Mouse (Mus musculus) frontal cortex, postnatal 36 days (tissue): Measurements from ENCODE around the gene Klhl7.
"Not testable (repeated sequence)": the region's sequence is repeated elsewhere in the genome, so short reads cannot be mapped to it uniquely, and the experiment has no call there.

Source experiments
- DNase-seq, 2 experiments: peaks; one replicate each; pipeline ENCODE4 v3.0.0; 2022; ENCODE audit warnings: low spot score in 2 of 2

Klhl7 gene

DNA sequence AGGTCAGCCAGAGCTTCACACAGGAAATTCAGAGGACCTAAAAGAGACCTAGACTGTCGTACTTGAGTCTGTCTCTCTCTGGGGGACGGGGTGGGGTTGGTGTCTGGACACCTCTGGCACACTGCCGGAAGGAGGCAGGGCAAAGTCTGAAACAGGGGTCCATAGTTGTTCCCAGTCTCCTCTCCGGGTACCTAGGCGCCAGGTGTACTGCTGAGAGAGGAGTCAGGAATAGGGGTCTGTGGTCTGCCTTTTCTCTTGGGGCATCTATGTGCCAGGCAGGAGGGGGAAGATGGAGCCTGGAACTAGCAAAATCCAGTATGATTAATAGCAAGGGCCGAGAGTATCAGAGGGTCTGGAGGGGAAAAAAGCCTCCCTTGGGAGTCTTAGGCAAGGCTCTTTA lies 5.0 kb upstream of the Klhl7 start:
- no peak for DNase-seq

DNA sequence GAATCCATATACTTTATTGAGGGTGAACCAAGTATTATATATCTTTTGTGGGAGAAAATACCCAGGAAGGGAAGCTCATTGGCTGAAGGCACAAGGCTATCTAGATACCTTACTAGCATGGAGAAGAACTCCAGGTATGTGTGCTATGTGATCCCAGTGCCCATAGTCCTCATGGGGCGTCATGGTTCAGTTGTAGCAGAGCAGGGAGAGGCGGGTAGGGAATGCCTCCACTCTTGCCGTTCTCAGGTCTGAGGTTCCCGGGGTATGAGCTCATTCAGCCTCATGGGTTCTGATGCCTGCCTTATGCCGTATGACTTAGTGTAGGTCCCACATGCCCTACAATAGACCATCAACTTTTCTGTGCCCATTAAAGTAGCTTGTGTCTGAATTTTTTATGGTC lies 4.5 kb upstream of the Klhl7 start:
- DNase-seq = no peak

- DNase-seq = peak; percentile 43 to 52
Observed at GRCm38 (mm10) chr5:24100810-24101311, 456 bp downstream of the Klhl7 start.

DNA sequence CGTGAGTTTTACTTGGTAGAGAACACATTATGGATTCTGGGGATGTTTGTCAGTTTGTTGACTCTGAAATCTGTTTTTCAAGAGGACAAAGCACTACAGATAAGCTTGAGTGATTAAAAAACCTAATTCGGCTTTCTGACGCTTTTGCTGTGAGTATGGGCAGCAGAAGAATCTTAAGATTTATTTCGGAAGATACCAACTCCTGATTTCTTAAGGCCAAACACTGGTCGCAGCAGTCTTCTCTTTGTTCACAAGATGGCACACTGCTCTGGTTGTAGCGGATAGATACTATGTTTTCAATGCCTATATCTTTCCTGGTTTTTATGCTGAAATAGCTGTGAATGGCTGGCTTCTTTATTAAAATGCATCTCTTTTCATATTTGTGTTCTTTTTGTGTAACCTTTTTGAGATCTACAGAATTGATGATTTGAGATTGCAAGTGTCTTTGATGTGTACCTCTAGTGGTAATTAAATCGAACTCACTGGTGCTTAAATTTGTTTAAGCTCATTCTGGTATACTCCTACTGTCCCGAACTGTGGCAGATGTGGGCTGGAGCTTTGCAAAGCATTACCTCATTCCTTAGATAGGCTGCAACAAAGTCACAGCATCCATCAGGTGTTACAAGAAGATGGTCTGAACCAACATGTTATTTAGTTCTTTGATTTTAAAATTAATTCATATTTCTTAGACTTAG lies 1.2 kb downstream of the Klhl7 start:
- DNase-seq = peak in 1 of 2 experiments; percentile 40

- DNase-seq = not testable (repeated sequence)
Observed at GRCm38 (mm10) chr5:24103235-24103634, 2.8 kb downstream of the Klhl7 start.

- no peak for DNase-seq
Observed at GRCm38 (mm10) chr5:24103841-24104240, 3.4 kb downstream of the Klhl7 start.

DNA sequence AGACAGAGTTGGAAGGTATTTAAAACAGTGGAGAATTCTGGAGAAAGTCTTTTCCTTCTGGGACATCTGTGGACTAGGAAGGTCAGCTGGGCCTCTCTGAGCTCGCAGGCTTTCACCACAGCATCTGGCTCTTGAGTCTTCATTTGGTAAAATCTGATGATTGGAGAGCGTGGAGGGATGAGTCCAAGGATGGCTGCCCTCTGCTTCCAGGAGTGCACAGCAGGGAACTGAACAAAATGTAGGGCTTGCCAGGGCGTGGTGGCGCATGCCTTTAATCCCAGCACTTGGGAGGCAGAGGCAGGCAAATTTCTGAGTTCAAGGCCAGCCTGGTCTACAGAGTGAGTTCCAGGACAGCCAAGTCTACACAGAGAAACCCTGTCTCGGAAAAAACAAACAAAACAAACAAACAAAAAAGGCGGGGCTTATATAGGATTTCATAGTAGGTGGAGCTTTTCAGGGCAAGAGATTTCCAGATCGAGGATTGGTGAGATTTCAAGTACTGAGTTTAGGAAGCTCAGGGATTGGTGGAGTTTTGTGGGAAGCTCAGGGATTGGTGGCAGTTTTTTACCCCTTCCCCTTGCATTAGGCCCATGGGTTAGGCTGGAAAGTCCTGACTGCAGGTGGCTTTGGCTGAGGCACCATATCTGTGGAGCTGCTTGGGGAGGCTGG lies 6.8 kb downstream of the Klhl7 start:
- DNase-seq = no peak

DNA sequence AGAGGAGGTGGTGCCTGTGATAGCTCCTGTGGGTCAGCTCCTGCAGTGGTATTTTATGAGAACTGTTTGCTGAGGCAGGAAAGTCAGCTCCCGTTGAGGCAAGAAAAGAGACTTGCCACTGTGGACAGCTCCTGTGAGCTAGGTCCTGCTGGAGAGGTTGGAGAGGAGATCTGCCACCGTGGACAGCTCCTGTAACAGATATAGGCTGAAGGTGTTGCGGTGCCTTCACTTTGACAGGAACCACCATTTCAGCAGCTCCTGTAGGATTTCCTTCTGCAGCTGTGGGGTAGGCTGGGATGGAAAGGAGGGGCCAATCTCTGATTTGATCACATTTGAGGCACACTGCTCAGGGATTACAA lies 7.3 kb downstream of the Klhl7 start:
- DNase-seq = no peak

- DNase-seq = no peak
Observed at GRCm38 (mm10) chr5:24110068-24110467, 9.7 kb downstream of the Klhl7 start.

DNA sequence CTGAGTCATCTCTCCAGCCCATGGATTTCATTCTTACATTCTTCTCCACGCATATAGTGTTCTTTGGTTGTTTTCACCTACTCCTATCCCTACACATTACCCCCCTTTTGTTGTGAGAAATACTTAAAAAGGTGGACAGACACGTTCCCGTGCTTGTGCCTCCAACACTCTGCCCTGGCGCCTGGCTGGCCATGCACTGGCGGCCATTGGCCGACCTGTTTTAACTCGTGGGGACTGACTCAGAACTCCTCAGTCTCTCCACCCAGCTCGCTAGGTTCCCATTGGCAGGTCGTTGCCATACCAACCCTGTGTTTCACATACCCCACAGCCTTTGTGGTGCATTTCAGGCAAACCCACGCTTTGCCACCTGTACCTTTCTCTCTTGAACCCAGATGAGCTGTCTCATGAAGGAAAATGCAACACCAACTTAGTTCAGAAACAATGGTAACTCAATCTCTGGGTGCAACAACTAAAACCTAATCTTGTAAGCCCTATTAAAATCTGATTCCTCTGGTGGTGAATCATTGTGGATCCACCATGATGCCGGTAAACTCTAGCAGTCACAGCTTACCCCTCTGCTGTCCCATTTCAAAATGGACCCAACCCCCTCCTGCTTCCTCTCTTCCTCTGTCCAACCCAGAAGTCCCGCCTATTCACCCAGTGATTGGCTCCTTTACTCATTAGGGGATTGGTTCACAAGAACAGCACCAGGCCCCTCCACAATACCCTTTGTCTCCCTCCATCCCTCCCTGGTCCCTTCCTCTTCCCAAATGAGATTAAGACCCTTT lies 11.9 kb downstream of the Klhl7 start:
- DNase-seq = no peak

DNA sequence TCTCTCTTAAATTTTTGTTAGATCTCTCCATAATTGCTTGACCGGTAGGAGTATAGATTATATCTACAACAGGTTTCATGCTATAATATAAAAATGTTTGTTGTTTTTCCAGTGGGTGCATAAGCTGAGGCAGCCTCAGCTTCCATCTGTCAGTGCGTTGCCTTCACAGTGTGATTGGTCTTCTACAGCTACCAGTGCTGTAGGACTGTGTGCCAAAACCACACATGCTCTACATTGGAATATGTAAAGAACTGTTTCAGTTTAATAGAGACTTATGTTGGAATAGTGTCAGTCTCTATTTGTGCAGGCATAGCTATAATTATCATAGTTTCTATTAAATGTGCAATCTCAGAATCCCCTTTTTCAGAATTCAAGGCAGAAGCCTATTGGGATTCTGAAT lies 21.8 kb downstream of the Klhl7 start:
- no peak for DNase-seq

GRCm38 (mm10) chr5:24124175-24124574 lies 23.8 kb downstream of the Klhl7 start:
- DNase-seq = no peak

DNA sequence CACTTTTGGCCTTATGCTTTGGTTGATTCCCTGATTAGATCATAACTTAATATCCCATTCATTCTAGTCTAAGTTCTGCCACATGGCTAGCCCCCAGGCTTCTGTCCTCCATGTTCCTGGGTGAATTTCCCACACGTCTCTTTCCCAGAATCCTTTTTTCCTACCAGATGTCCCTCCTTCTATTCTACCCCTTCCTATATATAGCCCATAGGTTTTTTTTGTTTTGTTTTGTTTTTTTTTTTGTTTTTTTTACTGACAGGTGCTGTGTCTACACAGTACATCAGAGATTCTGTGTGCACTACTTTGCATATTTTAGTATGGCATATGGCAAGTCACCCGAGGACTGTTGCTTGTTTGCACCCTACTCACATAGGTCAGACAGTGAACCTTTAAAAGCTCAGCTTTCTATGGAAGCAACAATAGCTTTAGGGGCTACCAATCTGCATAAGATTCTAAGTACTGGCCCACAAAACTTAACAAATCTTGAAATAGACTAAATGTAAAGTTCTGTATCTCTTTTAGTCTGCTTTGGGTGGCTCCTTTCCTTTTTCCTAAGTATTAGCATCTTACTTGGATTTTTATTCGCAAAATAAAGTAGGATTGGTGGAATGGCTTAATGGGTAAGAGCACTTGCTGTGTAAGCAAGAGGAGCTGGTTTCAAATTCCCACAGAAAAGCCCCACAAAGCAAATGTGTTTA lies 24.3 kb downstream of the Klhl7 start:
- no peak for DNase-seq

- DNase-seq = no peak
Observed at GRCm38 (mm10) chr5:24125910-24126636, 25.7 kb downstream of the Klhl7 start.

GRCm38 (mm10) chr5:24126967-24127366 lies 26.6 kb downstream of the Klhl7 start:
- DNase-seq = no peak

- DNase-seq = no peak
Observed at GRCm38 (mm10) chr5:24146964-24147363, 46.6 kb downstream of the Klhl7 start.

GRCm38 (mm10) chr5:24152199-24152598 lies 51.8 kb downstream of the Klhl7 start:
- no peak for DNase-seq

GRCm38 (mm10) chr5:24156774-24157173 lies 56.4 kb downstream of the Klhl7 start:
- DNase-seq = no peak

GRCm38 (mm10) chr5:24164789-24165445 lies 64.5 kb downstream of the Klhl7 start, which contains the start of gene Nupl2:
TSS of gene Nupl2 (plus strand) at chr5:24164963.
- peak; percentile 95 to 97 for DNase-seq

DNA sequence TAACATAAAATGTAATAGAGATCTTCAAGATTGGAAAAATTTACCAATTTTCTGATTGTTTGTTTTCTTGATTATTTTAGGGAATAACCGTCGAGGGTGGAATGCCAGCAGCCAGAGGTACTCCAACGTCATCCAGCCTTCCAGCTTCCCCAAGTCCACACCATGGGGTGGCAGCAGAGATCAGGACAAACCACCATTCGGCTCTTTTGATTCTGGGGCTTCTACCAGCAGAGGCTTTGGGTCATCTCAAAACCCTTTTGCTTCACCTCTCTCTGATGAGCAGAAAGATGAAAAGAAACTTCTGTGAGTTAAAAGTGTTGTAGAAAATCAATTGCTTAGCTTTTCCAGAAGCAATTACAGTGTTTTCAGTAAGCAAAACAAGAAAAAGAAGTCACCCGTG lies 66.9 kb downstream of the Klhl7 start:
- peak; percentile 12 to 19 for DNase-seq

GRCm38 (mm10) chr5:24169881-24170280 lies 69.5 kb downstream of the Klhl7 start:
- no peak for DNase-seq
